Mouse (Mus musculus) small intestine, adult 2 months (tissue): ENCODE data around the gene Ankrd28. TPM values are rescaled to one million over a fixed set of nuclear protein-coding genes. Genes with fewer than 3 reads are reported as not detected.

Experiments used
- H3K27ac ChIP-seq: fragments of 200-500 bp; 2 replicates; pipeline ENCODE4 v1.5.1; 2012; ENCODE audit warnings: low read depth, low read length, control low read depth, inconsistent platforms; ENCODE audit not compliant: insufficient read depth
- H3K27me3 ChIP-seq: fragments of 200-500 bp; 2 replicates; pipeline ENCODE4 v1.6.1; 2012; ENCODE audit warnings: mild to moderate bottlenecking, moderate library complexity, low read length, inconsistent platforms; ENCODE audit not compliant: control insufficient read depth, insufficient read depth
- H3K36me3 ChIP-seq: fragments of 200-500 bp; 2 replicates; pipeline ENCODE4 v1.6.1; 2012; ENCODE audit warnings: mild to moderate bottlenecking, low read length, control low read depth, inconsistent platforms; ENCODE audit not compliant: control insufficient read depth, insufficient read depth
- H3K4me1 ChIP-seq: fragments of 200-500 bp; 2 replicates; pipeline ENCODE4 v1.6.1; 2012; ENCODE audit warnings: low read length, inconsistent platforms, mixed read lengths; ENCODE audit not compliant: control insufficient read depth, insufficient read depth, insufficient read length
- H3K4me3 ChIP-seq: fragments of 200-500 bp; 2 replicates; pipeline ENCODE4 v1.5.1; 2012; ENCODE audit warnings: low read depth, mild to moderate bottlenecking, control low read depth, inconsistent platforms, low read length, moderate library complexity
- CTCF ChIP-seq: fragments of 200-500 bp; IDR thresholded peaks from 2 replicates; pipeline ENCODE4 v1.5.1; 2012; ENCODE audit warnings: low read depth, mild to moderate bottlenecking, control low read depth, inconsistent platforms, low read length, moderate library complexity, mixed read lengths; ENCODE audit not compliant: insufficient replicate concordance, insufficient read length; ENCODE audit errors: extremely low read depth
- POLR2A ChIP-seq: fragments of 200-500 bp; IDR thresholded peaks from 2 replicates; pipeline ENCODE4 v1.6.1; 2012; ENCODE audit warnings: low read depth, mild to moderate bottlenecking, control low read depth, inconsistent platforms, low read length, moderate library complexity
- WGBS: fragments of 180-500 bp; shearing (Covaris S2); methylation state at CpG from one replicate; pipeline ENCODE4 v1.1.7; 2018; 5-methylcytosine and 5-hydroxymethylcytosine counted together
- polyA plus RNA-seq: library from polyadenylated mRNA; depleted of rRNA; stranded (reverse); fragments of >200 nt; gene quantifications from 2 replicates; pipeline ENCODE4 v1.2.3, GENCODE M21; 2012

The Ankrd28 gene
- polyA plus RNA-seq, 1 experiment, result 2.2 TPM

- Histone ChIP-seq H3K27ac (no peak overlapping the region), H3K4me3 (no peak overlapping the region), H3K36me3 (peaks cover 10% of the 10 kb centered on the region), H3K27me3 (no peaks in the 10 kb centered on the region), H3K4me1 (no peaks in the 10 kb centered on the region)
- 86% methylated on average over 6 of the region's 6 CpGs for WGBS
- no peak for TF ChIP-seq POLR2A
These were observed 82.1 kb downstream of the Ankrd28 start for GRCm38 (mm10) chr14:31748239-31748873.

GRCm38 (mm10) chr14:31742523-31742922 lies 87.9 kb downstream of the Ankrd28 start:
- peaks cover 17% of the 10 kb centered on the region for H3K36me3 ChIP-seq
- H3K27me3 ChIP-seq, result no peaks in the 10 kb centered on the region
- WGBS, result 26% methylated on average over 3 of the region's 3 CpGs
- H3K27ac ChIP-seq, result no peak overlapping the region
- TF ChIP-seq CTCF, result no peak
- no peak for TF ChIP-seq POLR2A
- no peaks in the 10 kb centered on the region for H3K4me1 ChIP-seq
- H3K4me3 ChIP-seq, result no peak overlapping the region

GRCm38 (mm10) chr14:31734811-31735210 lies 95.6 kb downstream of the Ankrd28 start:
- Histone ChIP-seq H3K27ac (no peak overlapping the region), H3K4me1 (no peaks in the 10 kb centered on the region), H3K4me3 (no peak overlapping the region), H3K36me3 (peaks cover 25% of the 10 kb centered on the region), H3K27me3 (no peaks in the 10 kb centered on the region)
- WGBS, result 54% methylated on average over 2 of the region's 2 CpGs
- no peak for TF ChIP-seq CTCF

- WGBS, result 84% methylated on average over 3 of the region's 3 CpGs
- no peak for TF ChIP-seq CTCF
- no peak for TF ChIP-seq POLR2A
- peaks cover 25% of the 10 kb centered on the region for H3K36me3 ChIP-seq
- H3K27me3 ChIP-seq, result no peaks in the 10 kb centered on the region
- H3K27ac ChIP-seq, result no peak overlapping the region
- H3K4me3 ChIP-seq, result no peak overlapping the region
- no peaks in the 10 kb centered on the region for H3K4me1 ChIP-seq
These were observed 102.9 kb downstream of the Ankrd28 start for GRCm38 (mm10) chr14:31727522-31727921.

- WGBS, result 92% methylated on average over 1 of the region's 1 CpGs
- Histone ChIP-seq H3K36me3 (peaks cover 35% of the 10 kb centered on the region), H3K4me1 (no peaks in the 10 kb centered on the region), H3K27ac (no peak overlapping the region), H3K27me3 (no peaks in the 10 kb centered on the region), H3K4me3 (no peak overlapping the region)
- TF ChIP-seq POLR2A (no peak), CTCF (no peak)
These were observed 107.7 kb downstream of the Ankrd28 start for GRCm38 (mm10) chr14:31722746-31723145.

- H3K4me3 ChIP-seq, result no peak overlapping the region
- TF ChIP-seq CTCF (no peak), POLR2A (no peak)
- 73% methylated on average over 3 of the region's 3 CpGs for WGBS
- H3K4me1 ChIP-seq, result no peaks in the 10 kb centered on the region
- peaks cover 34% of the 10 kb centered on the region for H3K36me3 ChIP-seq
- H3K27me3 ChIP-seq, result no peaks in the 10 kb centered on the region
- H3K27ac ChIP-seq, result no peak overlapping the region
These were observed 109.2 kb downstream of the Ankrd28 start for GRCm38 (mm10) chr14:31721256-31721655.

GRCm38 (mm10) chr14:31718332-31718731 lies 112.1 kb downstream of the Ankrd28 start:
- H3K36me3 ChIP-seq, result peaks cover 32% of the 10 kb centered on the region
- H3K4me3 ChIP-seq, result no peak overlapping the region
- H3K4me1 ChIP-seq, result no peaks in the 10 kb centered on the region
- H3K27ac ChIP-seq, result no peak overlapping the region
- TF ChIP-seq CTCF (no peak), POLR2A (no peak)
- WGBS, result 85% methylated on average over 2 of the region's 2 CpGs
- no peaks in the 10 kb centered on the region for H3K27me3 ChIP-seq
